Mouse (Mus musculus): ENCODE measurements at regions not wholly inside any gene's neighbourhood (a gene's known extent, or its start where the extent isn't known, plus 50 kb on each side); places are given as distances from the start of the nearest gene placed in this dataset.

DNA sequence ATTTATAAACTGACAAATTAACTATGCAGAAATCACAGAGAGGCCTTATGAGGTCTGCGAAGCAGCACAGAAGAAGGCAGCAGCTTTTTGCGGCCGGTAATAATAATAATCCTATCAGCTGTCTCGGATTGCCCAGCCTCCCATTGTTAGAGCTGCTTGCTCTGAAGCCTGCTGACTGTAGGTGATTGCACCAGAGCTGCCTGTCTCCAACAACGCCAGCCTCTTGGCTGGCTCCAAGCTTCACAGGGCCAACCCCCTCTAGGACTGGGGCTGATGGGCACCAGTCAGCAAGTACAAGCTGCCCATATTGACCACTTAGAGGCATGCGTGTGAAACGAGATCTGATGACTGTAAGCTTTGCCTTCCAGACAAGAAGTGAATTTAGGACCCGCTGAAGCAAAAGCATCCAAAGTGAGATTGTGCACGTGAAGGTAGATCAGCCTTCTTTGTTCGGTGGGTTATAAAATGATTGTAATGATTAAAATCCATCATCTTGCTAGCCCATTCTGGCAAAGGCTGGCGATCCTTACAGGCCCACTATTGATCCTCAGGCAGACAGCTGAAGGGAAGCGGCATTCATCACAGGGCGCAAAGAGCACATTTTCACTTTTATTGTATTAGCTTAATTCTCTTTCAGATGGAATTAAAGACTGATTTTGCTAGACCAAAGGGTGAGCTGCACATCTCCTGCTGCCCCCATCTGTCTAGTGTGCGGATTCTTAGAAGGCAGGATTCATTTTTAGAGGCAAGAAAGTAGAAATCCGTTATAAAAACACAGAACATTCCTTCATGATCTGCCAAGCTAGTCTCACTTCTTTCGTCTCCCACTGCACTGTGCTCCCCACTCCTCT is 503.2 kb upstream of the Smim15 start:
- DNase-seq (ENCODE audit: low spot score in 2 of 2): peak in 1 of 2 experiments; percentile 16

DNA sequence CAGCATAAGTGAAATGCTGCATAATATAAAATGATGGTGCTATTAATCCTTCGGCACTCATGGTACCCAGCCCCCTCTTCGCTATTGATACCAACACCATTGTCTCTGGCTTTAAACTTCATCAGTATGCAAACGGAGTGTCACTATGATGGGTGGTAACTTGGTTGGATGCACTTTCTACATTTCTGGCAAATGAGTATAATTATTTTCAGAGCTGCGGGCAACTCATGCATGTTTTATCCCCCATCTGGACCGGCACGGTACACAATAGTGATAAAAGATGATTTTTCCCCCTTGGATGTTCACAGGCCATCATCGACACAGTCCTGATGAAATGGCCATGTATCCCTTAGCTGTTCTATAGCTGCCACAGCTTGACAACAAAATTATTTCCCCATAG is 503.9 kb upstream of the Smim15 start:
- DNase-seq (ENCODE audit: low spot score in 2 of 2): no peak

DNA sequence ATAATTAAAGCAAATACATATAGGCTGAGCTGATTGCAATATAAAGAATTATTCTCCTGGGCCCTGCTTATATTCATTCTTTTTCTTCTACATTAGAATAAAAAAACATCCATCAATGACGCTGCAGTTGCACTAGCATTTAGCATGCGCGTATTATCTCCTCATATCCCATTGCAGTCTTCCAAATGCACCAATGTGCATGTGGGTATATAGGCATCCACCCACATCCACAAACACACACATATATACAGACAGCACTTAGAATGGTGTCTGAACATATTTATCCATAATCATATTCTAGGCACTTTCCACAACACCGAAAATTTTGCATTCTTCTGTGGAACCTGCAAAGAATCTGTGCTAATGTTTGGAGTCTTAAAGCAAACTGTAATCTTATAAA is 504.4 kb upstream of the Smim15 start:
- DNase-seq (ENCODE audit: low spot score in 2 of 2): no peak

DNA sequence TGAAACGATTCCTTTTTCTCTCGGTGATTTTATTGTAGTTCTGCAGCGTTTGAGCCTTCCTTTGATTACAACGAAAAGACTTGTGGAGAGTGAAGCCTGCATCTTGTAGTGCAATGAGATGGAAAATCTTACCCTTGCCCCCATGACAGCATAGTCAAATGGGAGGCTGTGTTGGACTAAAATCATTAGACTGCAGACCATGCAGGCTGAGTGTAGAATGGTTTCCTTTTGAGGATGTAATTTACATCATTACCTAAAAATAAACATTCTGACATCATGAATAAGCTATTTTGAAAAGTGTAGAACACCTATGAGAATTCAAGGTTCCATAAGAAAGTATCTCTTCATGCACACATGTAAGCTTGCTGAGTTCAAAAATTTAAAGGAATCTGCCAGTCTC is 504.9 kb upstream of the Smim15 start:
- DNase-seq (ENCODE audit: low spot score in 2 of 2): peak in 1 of 2 experiments; percentile 6

DNA sequence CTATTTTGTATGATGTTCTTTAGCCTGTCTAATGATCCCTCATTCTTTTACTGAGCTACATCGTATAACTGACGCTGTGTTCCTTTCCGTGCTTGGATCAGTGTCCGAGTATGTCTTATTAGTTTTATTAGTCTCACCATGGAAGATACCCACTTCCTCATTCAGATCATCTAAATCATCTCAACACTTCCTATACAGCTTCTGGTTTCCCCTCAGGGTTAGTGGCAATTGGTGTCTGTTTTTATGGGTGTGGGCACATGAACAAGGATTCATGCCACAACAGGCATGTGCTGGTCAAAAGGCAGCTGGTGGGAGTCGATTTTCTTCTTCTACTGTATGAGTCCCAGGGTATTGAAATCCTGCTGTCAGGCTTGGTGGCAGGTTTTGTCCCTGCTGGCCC is 509.0 kb upstream of the Smim15 start:
- no peak for DNase-seq (ENCODE audit: low spot score in 2 of 2)

DNA sequence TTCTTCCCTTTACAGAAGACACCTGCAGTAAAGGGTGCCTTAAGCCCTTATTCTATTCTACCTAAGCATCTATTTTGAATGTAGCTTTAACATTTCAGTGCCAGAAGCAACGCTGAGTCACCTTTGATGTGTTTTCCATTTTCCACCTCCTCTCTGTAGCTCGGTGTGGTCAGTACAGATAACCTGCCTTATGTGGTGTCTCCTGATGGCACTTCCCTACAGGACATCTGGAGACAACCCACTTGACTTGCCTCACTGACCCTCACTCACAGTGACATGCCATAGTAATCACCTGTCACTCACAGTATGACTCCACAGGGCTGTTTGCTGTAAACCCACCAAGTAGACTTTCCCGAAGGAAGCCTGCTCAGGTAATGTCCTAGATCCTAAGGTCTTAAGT is 510.9 kb upstream of the Smim15 start:
- no peak for DNase-seq (ENCODE audit: low spot score in 2 of 2)

DNA sequence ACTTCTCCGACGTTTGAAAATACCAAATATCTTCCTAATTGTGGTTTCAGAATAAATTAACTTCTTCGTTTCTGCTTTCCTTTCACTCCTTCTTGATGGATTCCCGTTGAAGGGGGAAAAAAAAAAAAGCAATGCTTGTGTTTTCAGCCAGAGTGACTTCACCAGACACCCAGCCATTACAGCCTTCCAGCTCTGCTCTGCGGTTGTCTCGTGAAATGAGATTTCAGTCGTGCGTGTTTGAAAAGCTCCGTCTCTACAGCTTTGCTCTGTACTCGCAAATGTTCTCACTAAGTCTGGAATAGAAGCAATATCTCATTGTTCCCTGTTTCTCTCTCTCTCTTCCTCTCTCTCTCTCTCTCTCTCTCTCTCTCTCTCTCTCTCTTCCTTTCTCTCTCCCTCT is 509.6 kb upstream of the Kif2a start:
- no peak for DNase-seq (ENCODE audit: low spot score in 2 of 2)

DNA sequence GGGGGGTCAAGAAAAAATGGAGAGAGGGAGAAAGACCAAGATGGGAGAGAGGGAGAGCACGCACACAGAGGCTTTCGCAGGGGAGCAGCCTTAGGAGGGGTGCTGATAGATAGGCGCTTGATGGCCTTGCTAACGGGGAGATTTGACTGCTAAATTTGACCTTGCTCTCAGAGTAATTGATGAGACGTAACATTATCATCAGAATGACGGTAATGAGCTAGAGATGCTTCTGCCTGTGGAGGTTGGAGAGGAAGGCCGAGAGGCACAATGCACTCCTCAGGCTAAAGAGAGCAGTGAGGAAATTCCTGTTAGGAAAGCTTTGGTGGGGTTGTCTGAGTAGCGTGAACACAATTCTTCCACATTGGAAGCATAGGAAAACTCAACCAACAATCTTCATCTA is 509.1 kb upstream of the Kif2a start:
- DNase-seq (ENCODE audit: low spot score in 2 of 2): no peak

DNA sequence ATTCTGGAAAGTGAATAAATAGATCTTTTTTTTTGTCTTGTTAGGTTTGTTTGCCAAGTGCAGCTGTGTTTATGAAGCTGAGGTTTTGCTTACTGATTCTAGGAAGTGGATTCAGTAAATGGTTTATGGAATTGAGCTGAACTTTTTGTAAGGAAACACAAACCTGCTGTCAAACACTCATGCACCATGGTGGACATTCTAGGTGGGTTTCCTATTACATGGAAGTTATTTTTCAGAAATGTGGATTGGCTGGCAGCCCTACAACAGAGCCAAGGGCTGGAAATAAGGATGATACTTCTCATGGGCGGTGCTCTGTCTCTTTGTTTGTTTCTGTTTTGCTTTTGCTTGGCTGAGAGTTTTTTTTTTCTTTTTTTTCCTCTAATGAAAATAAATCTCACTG is 508.5 kb upstream of the Kif2a start:
- no peak for DNase-seq (ENCODE audit: low spot score in 2 of 2)

DNA sequence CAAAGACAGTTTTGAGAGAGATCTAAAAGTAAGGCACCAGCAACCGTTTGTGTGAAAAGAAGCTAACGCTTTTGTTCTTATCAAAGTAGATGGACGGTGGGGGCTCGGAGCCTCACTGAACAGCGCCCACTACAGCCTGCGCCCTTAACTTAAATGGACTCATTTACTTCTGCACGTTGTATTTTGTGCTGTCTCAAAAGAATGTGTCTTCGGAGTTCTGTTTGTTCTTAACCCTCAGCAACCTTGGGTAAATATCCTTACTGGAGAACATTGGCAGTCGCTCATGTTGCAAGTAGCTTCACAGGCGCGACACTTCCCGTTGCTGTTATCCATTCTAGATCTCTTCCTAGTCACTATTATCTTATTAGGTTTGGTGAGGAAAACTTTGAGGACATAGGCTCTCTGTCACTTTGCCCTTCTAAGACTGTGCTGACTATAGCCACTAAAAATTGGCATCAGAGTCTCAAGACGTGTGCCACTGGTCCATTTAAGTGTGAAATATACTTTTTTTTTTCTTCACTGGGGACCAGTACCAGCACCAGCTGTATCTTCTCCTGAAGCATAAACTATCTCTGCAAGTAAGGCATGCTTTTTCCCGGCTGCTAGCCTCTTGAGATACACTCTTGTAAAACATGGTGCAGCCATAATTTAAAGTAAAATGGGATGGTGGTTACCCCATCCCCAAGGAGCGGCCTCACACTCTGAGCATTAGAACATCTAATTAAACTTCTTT is 507.0 kb upstream of the Kif2a start:
- no peak for DNase-seq (ENCODE audit: low spot score in 2 of 2)

DNA sequence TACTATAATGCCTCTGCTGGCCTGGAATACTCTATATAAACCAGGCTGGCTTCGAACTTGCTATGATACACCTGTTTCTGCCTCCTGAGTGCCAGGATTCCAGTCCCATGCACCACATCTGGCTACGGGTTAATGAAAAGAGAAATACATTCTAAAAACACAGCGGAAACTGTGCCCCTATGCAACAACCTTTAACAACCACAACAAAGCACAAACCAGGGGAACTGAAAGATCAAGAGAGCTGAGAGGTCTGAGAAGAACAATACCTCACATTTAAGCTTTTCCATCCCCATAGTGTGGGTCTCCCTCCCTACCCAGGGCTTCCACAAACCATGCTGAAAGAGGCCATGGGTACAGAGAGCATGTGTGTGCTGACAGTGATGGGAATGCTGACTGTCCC is 501.0 kb upstream of the Kif2a start:
- DNase-seq (ENCODE audit: low spot score in 2 of 2): no peak

DNA sequence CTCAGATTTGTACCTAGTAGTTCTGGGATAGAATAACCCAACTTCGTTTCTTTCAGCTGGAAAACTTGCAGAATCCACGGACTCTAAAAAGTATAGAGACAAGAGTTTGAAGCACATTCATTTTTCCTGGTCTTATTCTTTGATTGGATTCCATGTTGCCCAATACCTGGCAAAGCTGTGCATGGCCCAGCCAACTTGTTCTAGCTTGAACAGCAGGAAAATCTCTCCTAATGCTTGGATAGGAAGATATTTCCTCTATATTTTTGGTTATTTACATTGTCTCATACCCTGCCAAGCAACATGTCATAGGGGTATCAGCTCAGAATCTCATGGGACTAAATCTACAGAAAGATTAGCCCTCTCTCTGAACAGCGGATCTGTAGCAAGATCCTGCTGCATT is 492.3 kb upstream of the Kif2a start:
- DNase-seq (ENCODE audit: low spot score in 2 of 2): no peak

DNA sequence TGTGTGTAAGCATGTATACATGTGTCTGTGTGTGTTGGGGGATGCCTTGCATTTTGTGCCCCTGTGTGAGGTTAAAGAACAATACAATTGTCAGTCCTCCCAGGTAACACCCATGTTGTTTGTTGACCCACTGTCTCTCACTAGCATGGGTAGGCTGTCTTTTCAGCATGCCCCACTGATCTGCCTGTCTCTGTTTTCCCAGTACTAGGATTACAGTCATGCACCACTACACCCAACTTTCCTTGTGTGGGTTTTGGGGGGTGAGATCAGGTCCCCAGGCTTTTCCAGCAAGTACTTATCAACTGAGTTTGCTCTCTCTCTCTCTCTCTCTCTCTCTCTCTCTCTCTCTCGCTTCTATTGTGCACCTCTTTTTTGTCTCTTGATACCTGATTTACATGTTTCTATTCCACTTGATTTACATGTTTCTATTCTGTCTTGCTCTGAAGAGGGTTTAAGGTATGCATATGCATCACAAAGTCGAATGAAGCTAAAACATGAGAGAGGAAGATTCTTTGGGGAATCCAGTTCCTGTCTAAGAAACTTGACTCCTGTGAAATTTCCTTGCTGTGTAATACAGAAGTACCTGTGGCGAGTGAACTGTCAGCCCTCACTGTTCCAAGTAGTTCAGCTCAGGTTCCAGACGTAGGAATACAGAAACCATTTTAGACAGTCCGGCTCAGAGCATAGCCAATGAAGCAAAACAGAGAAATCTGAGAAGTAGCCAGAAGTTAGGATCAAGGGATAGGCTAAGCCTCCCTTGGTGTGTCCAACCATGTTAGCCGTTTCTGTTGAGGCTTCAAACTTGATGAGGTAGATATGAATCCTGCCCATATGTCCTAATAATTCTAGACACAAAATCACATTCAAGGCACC is 491.6 kb upstream of the Kif2a start:
- no peak for DNase-seq (ENCODE audit: low spot score in 2 of 2)

DNA sequence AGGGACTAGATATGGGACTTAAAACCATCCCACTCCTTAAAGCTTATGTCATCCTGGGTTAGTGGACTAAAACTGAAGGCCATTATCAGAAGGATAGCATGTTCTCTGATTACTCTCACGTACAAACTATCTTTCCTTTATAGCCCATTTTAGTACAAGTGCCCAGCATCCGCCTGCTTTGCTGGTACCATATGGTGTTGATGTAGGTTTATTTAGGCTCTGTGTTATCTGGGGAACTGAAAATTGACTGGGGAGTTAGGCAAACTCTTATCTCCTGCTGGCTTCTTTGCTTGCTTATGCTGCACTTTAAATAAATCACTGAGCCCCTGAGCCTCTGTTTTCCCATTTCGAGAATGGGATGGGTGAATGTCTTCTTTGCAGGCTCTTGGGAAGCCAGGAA is 485.4 kb upstream of the Kif2a start:
- peak in 1 of 2 experiments; percentile 16 for DNase-seq (ENCODE audit: low spot score in 2 of 2)

DNA sequence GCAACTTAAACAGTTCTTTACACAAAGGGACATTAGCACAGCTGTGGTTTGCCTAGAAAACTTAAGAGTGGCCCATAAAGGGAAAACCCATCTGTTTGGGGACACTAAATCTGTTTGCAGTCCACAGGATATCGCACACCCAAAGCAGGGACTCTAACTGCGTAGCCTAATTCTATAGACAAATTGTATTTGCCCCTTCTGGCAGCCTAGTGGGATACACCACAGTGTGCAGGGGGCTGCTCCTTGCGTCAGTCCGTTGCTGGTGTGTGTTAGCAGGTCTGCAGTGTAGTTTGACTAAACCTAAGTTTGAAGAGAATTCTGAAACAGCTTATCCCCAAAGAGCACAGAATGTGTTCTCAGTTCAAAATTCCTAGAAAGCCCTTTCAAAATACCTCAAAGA is 484.9 kb upstream of the Kif2a start:
- DNase-seq (ENCODE audit: low spot score in 2 of 2): no peak

DNA sequence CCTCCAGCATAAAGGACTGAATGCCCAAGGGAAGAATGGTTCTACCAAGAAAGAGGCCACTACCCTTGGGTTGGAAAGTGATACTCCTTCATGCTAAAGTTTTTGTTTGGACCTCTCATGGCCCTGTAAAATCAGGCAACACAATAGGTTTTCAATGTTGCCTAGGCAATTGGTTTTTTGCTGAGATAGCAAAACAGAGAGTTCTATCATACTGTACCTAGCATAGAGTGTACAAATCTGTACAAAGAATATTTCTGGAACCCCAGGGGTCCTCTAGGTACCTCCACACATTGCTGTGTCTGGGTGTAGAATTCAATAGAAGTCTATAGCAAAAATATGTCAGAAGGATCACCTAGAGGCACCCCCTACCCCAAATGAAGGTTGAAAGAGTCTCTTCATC is 483.4 kb upstream of the Kif2a start:
- no peak for DNase-seq (ENCODE audit: low spot score in 2 of 2)

DNA sequence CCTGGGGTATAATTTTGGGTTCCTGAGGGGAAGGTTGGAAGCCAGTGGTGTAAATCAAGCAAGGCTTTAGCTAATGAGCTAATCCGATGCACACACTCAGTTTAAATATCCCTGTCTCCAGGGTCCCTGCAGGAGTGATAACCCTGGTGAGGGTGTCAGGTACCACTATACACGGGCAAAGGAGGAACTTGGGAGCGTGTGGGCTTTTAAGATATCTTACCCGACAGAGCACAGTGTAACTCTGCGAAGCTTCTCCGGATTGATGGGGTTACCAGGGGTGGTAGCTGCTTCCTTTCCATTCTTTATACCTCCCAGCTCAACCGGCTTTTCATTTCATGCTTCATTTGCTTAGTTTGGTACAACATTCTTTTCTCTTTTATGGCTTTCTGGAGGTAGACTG is 480.3 kb upstream of the Kif2a start:
- DNase-seq (ENCODE audit: low spot score in 2 of 2): no peak

DNA sequence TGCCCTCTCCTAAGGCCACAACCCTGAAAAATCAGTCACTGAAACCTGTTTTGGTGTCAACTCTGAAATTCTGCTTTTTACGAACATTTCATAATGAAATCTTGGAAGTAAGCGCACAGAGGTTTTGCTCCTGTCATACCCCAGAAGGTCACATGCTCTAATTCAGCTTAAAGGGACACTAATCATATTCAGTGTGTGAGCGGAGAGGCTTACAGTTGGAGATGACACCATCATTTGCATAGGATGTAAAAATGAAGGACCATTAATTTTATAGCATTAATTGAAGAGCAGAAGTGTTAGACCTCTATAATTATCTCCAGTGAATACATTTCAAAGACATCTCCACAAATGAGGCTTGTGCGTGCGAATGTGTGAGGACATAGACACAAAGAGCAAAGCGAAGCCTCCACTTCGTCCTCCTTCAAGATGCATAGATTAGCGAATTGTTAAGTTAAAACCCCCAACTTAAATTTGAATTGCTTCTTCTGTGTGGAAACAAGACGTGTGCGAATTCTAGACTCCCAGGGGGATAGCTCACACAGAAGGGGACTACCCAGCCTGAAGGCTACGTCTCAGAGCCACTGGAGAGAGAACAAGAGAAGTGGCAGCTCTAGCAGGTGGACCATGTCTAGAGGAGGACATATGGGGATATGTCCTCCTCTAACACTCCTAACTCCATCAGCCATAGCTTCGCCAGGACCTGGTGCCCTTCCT is 479.0 kb upstream of the Kif2a start:
- DNase-seq (ENCODE audit: low spot score in 2 of 2): no peak

DNA sequence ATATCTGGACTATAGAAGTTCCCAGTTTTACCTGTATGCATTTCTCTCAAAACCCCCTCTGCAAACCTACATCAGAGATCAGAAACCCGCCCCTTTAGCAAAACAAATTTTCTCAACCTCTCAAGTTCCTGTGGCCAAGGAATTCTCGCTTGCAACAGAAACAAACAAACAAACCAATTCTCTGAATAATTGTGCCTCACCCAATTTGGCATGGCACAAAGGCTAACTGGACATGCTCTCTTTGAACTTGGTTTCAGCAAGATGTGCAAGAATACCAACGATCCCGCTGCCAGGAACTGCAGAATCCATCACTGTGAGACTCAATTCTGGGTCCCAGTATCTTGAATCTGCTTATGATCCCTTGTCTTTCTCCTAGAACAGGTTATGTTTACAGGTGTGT is 477.4 kb upstream of the Kif2a start:
- no peak for DNase-seq (ENCODE audit: low spot score in 2 of 2)

DNA sequence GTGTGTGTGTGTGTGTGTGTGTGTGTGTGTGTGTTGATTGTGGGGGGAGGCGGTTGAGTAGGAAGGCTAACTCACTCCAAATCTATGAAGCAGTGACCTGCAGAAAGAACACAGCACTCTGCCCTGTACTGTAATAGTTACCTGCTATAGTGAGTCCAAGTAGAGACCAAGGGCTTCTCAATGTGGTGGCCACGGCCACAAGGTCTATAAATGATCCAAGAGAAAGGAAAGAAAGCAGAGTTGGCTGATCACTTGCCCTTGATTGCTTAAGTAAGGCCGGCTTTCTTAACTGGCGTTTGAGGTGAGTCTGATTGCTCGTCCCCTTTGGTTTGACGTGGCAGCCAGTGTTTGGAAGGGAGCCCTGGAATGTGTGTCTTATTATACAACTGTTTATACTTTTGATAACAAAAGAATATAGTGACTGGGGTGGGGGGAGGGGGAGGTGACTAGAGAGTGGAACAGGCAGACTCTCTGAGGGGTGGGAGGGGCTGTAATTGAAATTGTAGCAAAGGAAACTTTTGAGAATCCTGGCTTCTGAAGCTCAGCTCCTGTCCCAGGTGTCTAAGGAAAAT is 473.3 kb upstream of the Kif2a start:
- DNase-seq (ENCODE audit: low spot score in 2 of 2): no peak

DNA sequence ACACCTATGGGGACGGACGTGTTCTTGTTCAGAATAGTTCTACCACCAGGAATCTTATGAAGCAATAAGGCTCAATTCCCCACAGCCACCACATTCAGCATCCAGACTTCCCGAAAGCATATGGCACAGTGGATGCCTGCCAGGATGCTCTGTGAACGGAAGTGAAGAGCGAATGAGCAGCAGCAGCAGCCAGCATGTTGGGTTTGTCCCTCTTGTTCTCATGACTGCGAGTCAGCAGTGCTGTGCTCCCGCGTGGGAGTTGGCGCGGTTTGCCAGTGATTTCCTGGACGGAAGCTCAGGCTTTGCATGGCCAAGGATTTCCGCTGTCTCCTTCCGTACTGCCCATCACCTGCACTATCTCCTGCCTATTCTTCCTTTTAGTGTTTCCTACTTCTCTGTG is 471.8 kb upstream of the Kif2a start:
- DNase-seq (ENCODE audit: low spot score in 2 of 2): peak; percentile 84 to 88

All from frontal cortex, postnatal 36 days (tissue).